ENCODE assay signal across 15 mouse cellular contexts in genomic region chr1:89124076-89124475, GRCm38 (mm10). TPM values are rescaled to one million over a fixed set of nuclear protein-coding genes. Genes with fewer than 3 reads are reported as not detected.
DNase-seq lines count a peak whose midpoint lies in the region; ATAC-seq and TF ChIP-seq lines count a peak whose summit lies in the region.
"Had no signal": no experiment of that assay in that cellular context is flagged by ENCODE, and none has a peak within 500 bp of the region (broad histone marks: within the 10 kb centered on the region; RNA-seq: fewer than 3 reads in every experiment).

No protein-coding gene starts in this region.

- peak; percentile 56 for DNase-seq in kidney, adult 2 months
- peak; percentile 31 for DNase-seq in adipocyte (ENCODE audit: low spot score)
- DNase-seq in lung, adult 18-20 months: peak; percentile 83 to 87
- peak; percentile 47 to 61 for DNase-seq in lung, postnatal 4 days
- DNase-seq in adrenal gland, postnatal 36 days: no peak
- no peak for DNase-seq in adrenal gland, adult 2 months
- DNase-seq: adrenal gland, postnatal 10 days; cerebellum, postnatal 25 days; layer of hippocampus, postnatal 36 days; thymus, postnatal 14 days had no signal

- peaks cover 4% of the 10 kb centered on the region; the same call in 1 of the 2 replicates for H3K9me3 ChIP-seq in kidney, embryonic 16.5 days (ENCODE audit: low read length)
- H3K9me3 ChIP-seq: embryonic facial prominence, embryonic 12.5 days had no signal

- no peaks in the 10 kb centered on the region for H3K36me3 ChIP-seq in kidney, adult 2 months (ENCODE audit: control insufficient read depth, insufficient read depth, low read length)
- no peaks in the 10 kb centered on the region for H3K36me3 ChIP-seq in kidney, embryonic 16.5 days (ENCODE audit: insufficient read depth, low read length)
- H3K36me3 ChIP-seq: embryonic facial prominence, embryonic 12.5 days had no signal

- whole genome bisulfite sequencing in kidney, adult 2 months: 52% methylated on average over 7 of the region's 7 CpGs
- 69% methylated on average over 7 of the region's 7 CpGs for WGBS in kidney, embryonic 16.5 days

- no peak for ATAC-seq in kidney, embryonic 16.5 days (ENCODE audit: low FRiP score, low TSS enrichment)
- ATAC-seq: forebrain, embryonic 14.5 days; midbrain, embryonic 13.5 days had no signal

- H3K4me1 ChIP-seq in kidney, adult 2 months (ENCODE audit: control insufficient read depth, insufficient read depth, low read length): peaks cover 13% of the 10 kb centered on the region
- H3K4me1 ChIP-seq in kidney, embryonic 16.5 days (ENCODE audit: insufficient read depth, low read length): peaks cover 41% of the 10 kb centered on the region

- no peak overlapping the region for H3K9ac ChIP-seq in kidney, embryonic 16.5 days (replicated peaks; ENCODE audit: low read length)
- H3K9ac ChIP-seq: embryonic facial prominence, embryonic 12.5 days; midbrain, embryonic 13.5 days had no signal

- no peak overlapping the region for H3K4me2 ChIP-seq in kidney, embryonic 16.5 days (replicated peaks; ENCODE audit: low read depth, low read length)
- H3K4me2 ChIP-seq: embryonic facial prominence, embryonic 12.5 days; midbrain, embryonic 13.5 days had no signal

- TF ChIP-seq CTCF in kidney, adult 2 months (conservative IDR thresholded peaks at IDR 0.05; ENCODE audit: insufficient read depth, insufficient read length, low read depth, low read length): no peak

- TF ChIP-seq POLR2A in kidney, adult 2 months (IDR thresholded peaks at IDR 0.05; ENCODE audit: low read depth, low read length): no peak

- no peak overlapping the region for H3K4me3 ChIP-seq in kidney, adult 2 months (ENCODE audit: insufficient read depth, low read depth, low read length)
- no peak overlapping the region for H3K4me3 ChIP-seq in kidney, embryonic 16.5 days (ENCODE audit: low read length)
- H3K4me3 ChIP-seq: embryonic facial prominence, embryonic 12.5 days; midbrain, embryonic 13.5 days had no signal

- no peaks in the 10 kb centered on the region for H3K27me3 ChIP-seq in kidney, adult 2 months (replicated peaks; ENCODE audit: control insufficient read depth, insufficient read depth, low read length)
- no peaks in the 10 kb centered on the region for H3K27me3 ChIP-seq in kidney, embryonic 16.5 days (ENCODE audit: insufficient read depth, low read length)
- H3K27me3 ChIP-seq: embryonic facial prominence, embryonic 12.5 days; midbrain, embryonic 13.5 days had no signal

- no peak overlapping the region for H3K27ac ChIP-seq in kidney, adult 2 months (ENCODE audit: insufficient read depth, low read depth, low read length)
- H3K27ac ChIP-seq in kidney, embryonic 16.5 days (ENCODE audit: low read length): no peak overlapping the region
- H3K27ac ChIP-seq: embryonic facial prominence, embryonic 12.5 days; kidney, postnatal 0 days; midbrain, embryonic 13.5 days had no signal

RNA-seq across cellular contexts. Expression of gene Sh3bp4, which starts 53.9 kb away (rescaled TPM):
- polyA plus RNA-seq in kidney, adult 2 months (2012; rRNA removed): 14.8 and 18.1 TPM in 2 replicates
- polyA plus RNA-seq in kidney, embryonic 16.5 days (2015; fragmentation: Nextera tagmentation; extraction: Ambion mirVana): 29.1 and 29.8 TPM in 2 replicates
- total RNA-seq in adrenal gland, postnatal 36 days (2021): 10 to 100 TPM; 14.1 to 17.8 TPM
- 10 to 100 TPM; 16.4 to 21.3 TPM for total RNA-seq in adrenal gland, adult 2 months (2021)
- 11.8 and 13.7 TPM in 2 replicates for polyA plus RNA-seq in adrenal gland, adult 2 months (2012; rRNA removed)

Comparison
In these comparisons a context has a peak if more than half of its experiments do, and no peak if none do; other contexts are left out.
1. DNase-seq: peak in kidney, adult 2 months (single experiment), adipocyte (single experiment), lung, adult 18-20 months (2 of 2) and lung, postnatal 4 days (2 of 2); none in adrenal gland, postnatal 36 days (0 of 2) and adrenal gland, adult 2 months (single experiment).